Mouse (Mus musculus): ENCODE data around the gene Crip2. TPM values are rescaled to one million over a fixed set of nuclear protein-coding genes. Genes with fewer than 3 reads are reported as not detected.

The Crip2 gene
- polyA plus RNA-seq (2015; fragmentation: Nextera tagmentation; extraction: Ambion mirVana), result 227 and 239 TPM in 2 replicates

DNA sequence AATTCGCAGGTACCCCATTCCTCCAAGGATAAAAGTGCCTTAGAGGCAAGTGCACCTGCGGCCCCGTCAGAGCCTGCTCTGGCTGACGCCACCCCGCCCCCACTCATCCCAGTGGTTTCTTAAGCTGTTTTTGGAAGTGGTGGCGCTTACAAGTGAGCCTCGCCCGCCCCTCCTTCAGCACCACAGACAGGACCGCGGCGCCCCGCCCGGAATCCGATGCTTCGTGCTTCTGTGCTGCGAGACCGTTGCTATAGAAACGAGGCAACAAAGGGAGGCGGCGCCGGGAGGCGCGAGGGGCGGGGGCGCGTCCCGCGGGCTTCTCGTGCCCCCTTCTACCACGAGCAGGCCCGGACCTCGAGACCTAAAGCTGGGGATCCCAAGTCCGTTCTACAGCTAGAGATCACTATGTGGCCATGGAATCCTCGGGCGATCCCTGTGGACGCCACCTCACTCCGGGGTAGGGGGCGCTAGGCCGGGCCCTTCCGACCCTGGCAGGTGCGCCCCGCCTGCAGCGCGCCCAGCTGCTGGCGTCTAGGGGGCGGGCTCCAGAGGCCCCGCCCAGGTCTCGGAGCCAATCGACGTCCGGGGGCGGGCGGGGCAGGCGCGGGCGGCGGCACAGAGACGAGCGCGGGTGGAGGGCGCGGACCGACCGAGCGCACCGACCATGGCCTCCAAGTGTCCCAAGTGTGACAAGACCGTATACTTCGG, at the start of gene Crip2:
Gene Crip2 (plus strand): TSS at position 329 of the 708 bp plus-strand sequence.
- WGBS, result under 1% methylated on average over 67 of the region's 68 CpGs
- peaks cover 39% of the 10 kb centered on the region for H3K4me1 ChIP-seq (replicated peaks; ENCODE audit: insufficient read depth, low read length)

DNA sequence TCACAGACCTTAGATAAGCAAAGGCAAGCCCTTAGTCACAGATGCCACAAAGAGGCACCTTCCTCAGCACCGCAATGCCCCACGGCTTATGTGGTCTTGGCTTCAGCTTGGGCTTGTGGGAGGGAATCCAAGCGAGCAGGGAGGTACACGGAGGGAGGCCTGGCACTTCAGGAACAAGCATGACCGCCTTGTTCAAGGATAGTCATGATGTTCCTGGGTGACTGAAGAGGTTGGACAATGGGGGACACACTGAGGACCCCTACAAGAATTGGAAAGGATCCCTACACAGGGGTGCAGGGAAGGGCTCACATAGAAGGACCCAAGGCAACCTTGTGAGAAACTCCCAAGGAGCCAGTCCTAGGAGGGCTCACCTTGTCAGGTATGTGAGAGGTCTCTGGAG, 43.0 kb upstream of the Crip2 start:
- H3K27me3 ChIP-seq (ENCODE audit: insufficient read depth, low read length), result no peaks in the 10 kb centered on the region
- peaks cover 22% of the 10 kb centered on the region for H3K4me1 ChIP-seq (replicated peaks; ENCODE audit: insufficient read depth, low read length)
- DNase-seq (ENCODE audit: low spot score) (no peak), ATAC-seq (replicated peaks; ENCODE audit: low FRiP score, low read depth) (no peak)
- H3K36me3 ChIP-seq (ENCODE audit: insufficient read depth, low read length), result no peaks in the 10 kb centered on the region
- no peak for TF ChIP-seq CTCF (IDR thresholded peaks at IDR 0.05; ENCODE audit: low read depth)
- H3K4me3 ChIP-seq (replicated peaks; ENCODE audit: low read depth, low read length), result peak overlapping the region; percentile 76; the same call in 1 of the 2 replicates
- no peak overlapping the region for H3K27ac ChIP-seq
- peak overlapping the region; percentile 99 for H3K9ac ChIP-seq (ENCODE audit: low read depth, low read length)
- 80% methylated on average over 5 of the region's 5 CpGs for WGBS
- no peaks in the 10 kb centered on the region for H3K9me3 ChIP-seq (replicated peaks; ENCODE audit: low read length)
- H3K4me2 ChIP-seq (ENCODE audit: low read length), result peak overlapping the region; percentile 94; the same call in 1 of the 2 replicates

More for the DNA sequence above, at the start of gene Crip2:
- peaks cover 34% of the 10 kb centered on the region for H3K36me3 ChIP-seq (ENCODE audit: insufficient read depth, low read length)
- H3K4me2 ChIP-seq (ENCODE audit: low read length), result peak within 1 kb of the TSS; percentile 79
- H3K27me3 ChIP-seq (ENCODE audit: insufficient read depth, low read length), result no peaks in the 10 kb centered on the region
- H3K4me3 ChIP-seq (replicated peaks; ENCODE audit: low read depth, low read length), result peak within 1 kb of the TSS; percentile 50
- peak within 1 kb of the TSS; percentile 61 for H3K9ac ChIP-seq (ENCODE audit: low read depth, low read length)
- H3K27ac ChIP-seq, result peak within 1 kb of the TSS; percentile 90
- DNase-seq (ENCODE audit: low spot score) (peak; percentile 92), ATAC-seq (replicated peaks; ENCODE audit: low FRiP score, low read depth) (peak; percentile 80)
- peak; percentile 49 for TF ChIP-seq CTCF (IDR thresholded peaks at IDR 0.05; ENCODE audit: low read depth)
- no peaks in the 10 kb centered on the region for H3K9me3 ChIP-seq (replicated peaks; ENCODE audit: low read length)

DNA sequence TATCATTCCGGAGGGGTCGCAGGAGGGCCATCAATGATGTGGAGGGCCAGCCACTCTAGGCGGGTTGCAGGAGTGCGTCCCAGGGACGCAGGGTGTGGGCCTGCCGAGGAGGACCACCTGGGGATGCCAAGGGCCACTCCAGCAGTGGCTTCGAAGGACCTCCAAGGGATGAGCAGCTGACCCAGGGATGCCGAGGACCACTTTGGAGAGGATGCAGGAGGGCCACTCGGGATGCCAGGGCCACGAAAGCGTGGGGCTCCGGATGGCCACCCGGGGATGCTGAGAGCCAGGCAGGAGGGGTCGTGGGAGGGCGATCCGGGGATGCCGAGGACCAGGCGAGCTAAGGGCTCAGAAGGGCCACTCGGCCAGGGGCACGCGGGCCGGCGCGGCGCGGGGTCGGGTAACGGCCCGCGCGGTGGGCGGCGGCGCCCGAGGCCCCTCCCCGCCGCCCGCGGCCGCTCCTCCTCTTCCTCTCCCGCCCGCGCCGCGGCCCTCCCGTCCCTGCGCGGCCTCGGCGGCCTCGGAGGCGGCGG, 42.2 kb upstream of the Crip2 start, which contains the start of gene Mta1:
Gene Mta1 (plus strand): TSS at position 530 of the 533 bp plus-strand sequence.
- Histone ChIP-seq H3K4me2 (ENCODE audit: low read length) (peak within 1 kb of the TSS; percentile 94), H3K36me3 (ENCODE audit: insufficient read depth, low read length) (no peaks in the 10 kb centered on the region), H3K4me3 (replicated peaks; ENCODE audit: low read depth, low read length) (peak within 1 kb of the TSS; percentile 76), H3K4me1 (replicated peaks; ENCODE audit: insufficient read depth, low read length) (peaks cover 22% of the 10 kb centered on the region), H3K9ac (ENCODE audit: low read depth, low read length) (peak within 1 kb of the TSS; percentile 99), H3K9me3 (replicated peaks; ENCODE audit: low read length) (no peaks in the 10 kb centered on the region), H3K27ac (peak within 1 kb of the TSS; percentile 78), H3K27me3 (ENCODE audit: insufficient read depth, low read length) (no peaks in the 10 kb centered on the region)
- DNase-seq (ENCODE audit: low spot score) (peak; percentile 74), ATAC-seq (replicated peaks; ENCODE audit: low FRiP score, low read depth) (peak; percentile 38)
- WGBS, result 3% methylated on average over 21 of the region's 53 CpGs
- TF ChIP-seq CTCF (IDR thresholded peaks at IDR 0.05; ENCODE audit: low read depth), result no peak

DNA sequence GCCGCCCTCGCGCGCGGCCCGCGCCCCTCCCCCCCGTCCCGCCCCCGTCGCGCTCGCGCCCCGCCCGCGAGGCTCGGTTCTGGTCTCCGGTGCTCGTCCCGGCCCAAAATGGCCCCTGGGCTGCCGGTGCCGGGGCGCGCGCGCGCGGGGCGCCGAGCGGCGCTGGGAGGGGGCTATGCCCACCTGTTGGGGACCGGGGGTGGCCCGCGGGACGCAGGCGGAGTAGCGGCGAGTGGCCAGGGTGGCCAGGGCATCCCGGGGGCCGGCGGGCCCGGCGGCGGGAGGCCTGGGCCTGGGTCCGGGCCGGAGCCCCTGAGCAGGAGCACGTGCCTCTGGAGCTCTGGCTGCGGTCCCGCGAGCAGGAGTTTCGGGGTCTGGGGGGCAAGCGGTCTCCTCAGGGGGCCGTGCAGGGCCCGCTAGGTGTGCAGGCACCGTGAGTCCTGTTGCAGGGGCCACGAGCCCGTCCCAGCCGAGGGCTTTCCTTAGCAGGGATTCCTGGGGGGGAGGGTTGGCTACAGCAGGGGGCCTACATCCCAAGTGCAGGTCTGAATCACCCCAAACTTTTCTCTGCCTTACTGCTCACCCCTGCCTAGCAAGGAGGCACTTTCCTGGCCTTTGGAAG, 41.4 kb upstream of the Crip2 start:
- WGBS, result under 1% methylated on average over 31 of the region's 60 CpGs
- H3K4me2 ChIP-seq (ENCODE audit: low read length), result peak overlapping the region; percentile 94
- H3K27me3 ChIP-seq (ENCODE audit: insufficient read depth, low read length), result no peaks in the 10 kb centered on the region
- DNase-seq (ENCODE audit: low spot score) (no peak), ATAC-seq (replicated peaks; ENCODE audit: low FRiP score, low read depth) (peak; percentile 37)
- H3K36me3 ChIP-seq (ENCODE audit: insufficient read depth, low read length), result no peaks in the 10 kb centered on the region
- peak overlapping the region; percentile 99 for H3K9ac ChIP-seq (ENCODE audit: low read depth, low read length)
- no peak for TF ChIP-seq CTCF (IDR thresholded peaks at IDR 0.05; ENCODE audit: low read depth)
- H3K4me3 ChIP-seq (replicated peaks; ENCODE audit: low read depth, low read length), result peak overlapping the region; percentile 76
- H3K9me3 ChIP-seq (replicated peaks; ENCODE audit: low read length), result no peaks in the 10 kb centered on the region
- peaks cover 22% of the 10 kb centered on the region for H3K4me1 ChIP-seq (replicated peaks; ENCODE audit: insufficient read depth, low read length)
- peak overlapping the region; percentile 78 for H3K27ac ChIP-seq

DNA sequence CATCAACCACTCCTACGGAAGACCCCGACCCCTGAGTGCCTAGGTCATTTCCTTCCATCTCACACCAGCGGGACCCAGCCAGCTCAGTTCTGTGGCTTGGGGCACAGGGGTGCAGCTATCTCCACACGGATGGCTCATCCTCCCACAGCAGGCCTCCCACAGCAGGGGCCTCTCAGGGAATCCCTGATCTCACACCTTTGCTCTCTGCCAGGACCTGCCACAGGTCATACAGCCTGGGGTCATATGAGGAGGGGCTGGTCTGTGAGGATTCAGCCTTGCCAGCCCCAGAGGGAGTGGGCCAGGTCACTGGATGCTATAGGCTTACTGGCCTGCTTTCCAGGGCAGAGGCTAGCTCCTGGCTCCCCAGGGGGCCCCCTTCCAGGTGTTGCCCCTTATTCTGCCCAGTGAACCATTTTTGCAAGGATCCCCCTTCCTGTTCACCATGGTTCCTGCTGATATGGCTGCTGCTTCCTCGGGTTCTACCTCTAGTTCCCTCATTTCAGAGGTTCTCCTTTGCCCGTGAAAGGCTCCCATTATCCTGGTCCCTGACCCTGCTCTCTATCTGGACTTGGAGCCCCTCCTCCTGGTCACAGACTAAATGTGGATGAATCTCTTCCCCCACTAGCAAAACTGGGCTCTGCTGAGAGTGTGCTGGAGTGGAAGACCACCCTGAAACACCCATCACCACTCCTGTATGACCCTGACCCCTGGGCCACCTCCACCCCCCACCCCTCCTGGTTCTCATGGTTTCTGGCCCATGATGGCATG, 40.4 kb upstream of the Crip2 start:
- no peaks in the 10 kb centered on the region for H3K36me3 ChIP-seq (ENCODE audit: insufficient read depth, low read length)
- no peaks in the 10 kb centered on the region for H3K9me3 ChIP-seq (replicated peaks; ENCODE audit: low read length)
- DNase-seq (ENCODE audit: low spot score) (no peak), ATAC-seq (replicated peaks; ENCODE audit: low FRiP score, low read depth) (0 out of 2 replicates have a peak, but pooled peaks have one; percentile 4)
- H3K4me1 ChIP-seq (replicated peaks; ENCODE audit: insufficient read depth, low read length), result peaks cover 22% of the 10 kb centered on the region
- no peak overlapping the region for H3K27ac ChIP-seq
- H3K4me2 ChIP-seq (ENCODE audit: low read length), result peak overlapping the region; percentile 94
- no peak for TF ChIP-seq CTCF (IDR thresholded peaks at IDR 0.05; ENCODE audit: low read depth)
- H3K9ac ChIP-seq (ENCODE audit: low read depth, low read length), result peak overlapping the region; percentile 99
- WGBS, result 18% methylated on average over 6 of the region's 6 CpGs
- no peaks in the 10 kb centered on the region for H3K27me3 ChIP-seq (ENCODE audit: insufficient read depth, low read length)
- H3K4me3 ChIP-seq (replicated peaks; ENCODE audit: low read depth, low read length), result no peak overlapping the region

Measured in kidney, postnatal 0 days (tissue).